Mouse (Mus musculus) gastrocnemius, postnatal 25 days (tissue): Measurements from ENCODE around the gene Zfp599. TPM values are rescaled to one million over a fixed set of nuclear protein-coding genes. Genes with fewer than 3 reads are reported as not detected.

Source experiments
- DNase-seq: peaks from one replicate; pipeline ENCODE4 v3.0.0; 2022
- total RNA-seq, 2 experiments: library from RNA; stranded (reverse); gene quantifications; 1 replicate in 1 of 2; 2 replicates in 1 of 2; pipeline ENCODE4 v1.2.3; 2021

The Zfp599 gene
- total RNA-seq, 2 experiments from 2014 or later: not detected

- DNase-seq: no peak
These were observed 35.6 kb downstream of the Zfp599 start for GRCm38 (mm10) chr9:22224066-22224465.

GRCm38 (mm10) chr9:22217858-22218493 is 41.7 kb downstream of the Zfp599 start:
- no peak for DNase-seq

- no peak for DNase-seq
These were observed 43.0 kb downstream of the Zfp599 start for GRCm38 (mm10) chr9:22216705-22217104.

- DNase-seq: no peak
These were observed 45.1 kb downstream of the Zfp599 start for GRCm38 (mm10) chr9:22214549-22214948.

GRCm38 (mm10) chr9:22213785-22214194 is 45.9 kb downstream of the Zfp599 start:
- no peak for DNase-seq

Other genes with a start within 250 kb of the Zfp599 start
- gene Elavl3, start 207.9 kb downstream of the Zfp599 start, total RNA-seq: under 1 TPM in 1 of 2 experiments, not detected in 1; 0.11 TPM
- not detected for gene Gm49318, start 188.6 kb downstream of the Zfp599 start, total RNA-seq
- 1 to 10 TPM; 2.5 to 2.6 TPM for gene Zfp653, start 188.5 kb downstream of the Zfp599 start, total RNA-seq
- gene Ecsit, start 174.5 kb downstream of the Zfp599 start, total RNA-seq: 10 to 100 TPM; 79.5 to 83.6 TPM
- 1 to 10 TPM; 4.2 to 8.1 TPM for gene Cnn1, start 160.7 kb downstream of the Zfp599 start, total RNA-seq
- 10 to 100 TPM; 36.5 to 38.9 TPM for gene Elof1, start 142.7 kb downstream of the Zfp599 start, total RNA-seq
- 1 to 10 TPM in 1 of 2 experiments, under 1 TPM in 1; 0.77 to 8.8 TPM for gene Acp5, start 124.2 kb downstream of the Zfp599 start, total RNA-seq
- 10 to 100 TPM; 30.9 to 31.9 TPM for gene Pigyl, start 103.0 kb downstream of the Zfp599 start, total RNA-seq
- under 1 TPM in 1 of 2 experiments, not detected in 1; 0.11 TPM for gene Zfp872, start 71.8 kb downstream of the Zfp599 start, total RNA-seq
- gene Zfp809, start 34.2 kb downstream of the Zfp599 start, total RNA-seq: 1 to 10 TPM; 6.6 to 7.9 TPM
- under 1 TPM; 0.91 to 0.95 TPM for gene Zfp810, start 47.8 kb upstream of the Zfp599 start, total RNA-seq
- 1 to 10 TPM; 1.2 to 1.4 TPM for gene Anln, start 129.3 kb upstream of the Zfp599 start, total RNA-seq
- under 1 TPM; 0.20 to 0.86 TPM for gene 9530077C05Rik, start 151.6 kb upstream of the Zfp599 start, total RNA-seq
- gene Gm17545, start 194.4 kb upstream of the Zfp599 start, total RNA-seq: not detected
- 10 to 100 TPM; 30.1 to 31.2 TPM for gene Rp9, start 209.8 kb upstream of the Zfp599 start, total RNA-seq
- 1 to 10 TPM; 7.3 to 7.8 TPM for gene Bbs9, start 215.8 kb upstream of the Zfp599 start, total RNA-seq